Mouse (Mus musculus) forebrain, embryonic 15.5 days (tissue): Measurements from ENCODE around the gene Ccl11. TPM values are rescaled to one million over a fixed set of nuclear protein-coding genes. Genes with fewer than 3 reads are reported as not detected.

Experiments
- ATAC-seq: fragments of 200-750 bp; cut with Nextera tagmentation; replicated peaks from 2 replicates; pipeline ENCODE4 v1.8.0; 2017; ENCODE audit warnings: mild to moderate bottlenecking, moderate TSS enrichment, moderate library complexity
- H3K27ac ChIP-seq: fragments of 300-500 bp; sonication (generic); replicated peaks from 2 replicates; pipeline ENCODE4 v1.5.1; 2015; ENCODE audit warnings: mild to moderate bottlenecking, inconsistent platforms
- H3K27me3 ChIP-seq: fragments of 300-500 bp; sonication (generic); 2 replicates; pipeline ENCODE4 v1.6.1; 2015; ENCODE audit warnings: inconsistent platforms
- H3K36me3 ChIP-seq: fragments of 300-500 bp; sonication (generic); 2 replicates; pipeline ENCODE4 v1.6.1; 2015; ENCODE audit warnings: mild to moderate bottlenecking, inconsistent platforms
- H3K4me1 ChIP-seq: fragments of 300-500 bp; sonication (generic); 2 replicates; pipeline ENCODE4 v1.6.1; 2015; ENCODE audit warnings: inconsistent platforms
- H3K4me2 ChIP-seq: fragments of 300-500 bp; sonication (generic); replicated peaks from 2 replicates; pipeline ENCODE4 v1.6.1; 2015; ENCODE audit warnings: mild to moderate bottlenecking, inconsistent platforms
- H3K4me3 ChIP-seq: fragments of 300-500 bp; sonication (generic); 2 replicates; pipeline ENCODE4 v1.5.1; 2015; ENCODE audit warnings: mild to moderate bottlenecking, inconsistent platforms
- H3K9ac ChIP-seq: fragments of 300-500 bp; sonication (generic); replicated peaks from 2 replicates; pipeline ENCODE4 v1.6.1; 2015; ENCODE audit warnings: mild to moderate bottlenecking, inconsistent platforms
- H3K9me3 ChIP-seq: fragments of 300-500 bp; sonication (generic); 2 replicates; pipeline ENCODE4 v1.6.1; 2016; ENCODE audit warnings: inconsistent platforms
- WGBS: fragments of 180-500 bp; shearing (Covaris S2); methylation state at CpG from one replicate; pipeline ENCODE4 v1.1.7; 2015; ENCODE audit warnings: mixed read lengths; 5-methylcytosine and 5-hydroxymethylcytosine counted together
- polyA plus RNA-seq: library from polyadenylated mRNA; unstranded; fragments of >200 nt; fragmentation: Nextera tagmentation; extraction: Ambion mirVana; gene quantifications from 2 replicates; pipeline ENCODE4 v1.2.1, GENCODE M21; 2015

Ccl11 gene
- polyA plus RNA-seq, 1 experiment from 2014 or later, result not detected

DNA sequence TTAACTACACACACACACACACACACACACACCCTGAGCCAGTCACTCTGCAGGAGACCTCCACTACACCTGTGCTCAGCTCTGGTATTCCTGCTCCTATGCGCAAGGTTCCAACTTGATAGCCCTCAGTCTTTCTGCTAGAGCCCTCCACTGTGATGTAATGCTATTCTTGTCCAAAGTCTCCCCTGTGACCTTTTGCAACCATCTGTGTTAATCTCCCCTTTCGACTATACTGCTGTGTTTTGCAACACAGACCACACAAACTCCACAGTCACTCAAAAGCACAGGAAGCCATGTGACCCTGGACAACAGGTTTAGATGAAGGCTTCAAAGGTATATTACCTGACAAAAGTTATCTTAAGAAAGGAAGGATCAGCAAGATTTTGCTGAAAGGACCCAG is 5.8 kb downstream of the Ccl11 start:
- Histone ChIP-seq H3K27ac (no peak overlapping the region), H3K36me3 (no peaks in the 10 kb centered on the region), H3K9ac (no peak overlapping the region), H3K27me3 (no peaks in the 10 kb centered on the region), H3K4me1 (no peaks in the 10 kb centered on the region), H3K4me2 (no peak overlapping the region), H3K4me3 (no peak overlapping the region), H3K9me3 (no peaks in the 10 kb centered on the region)
- 81% methylated on average over 2 of the region's 2 CpGs for WGBS
- no peak for ATAC-seq

DNA sequence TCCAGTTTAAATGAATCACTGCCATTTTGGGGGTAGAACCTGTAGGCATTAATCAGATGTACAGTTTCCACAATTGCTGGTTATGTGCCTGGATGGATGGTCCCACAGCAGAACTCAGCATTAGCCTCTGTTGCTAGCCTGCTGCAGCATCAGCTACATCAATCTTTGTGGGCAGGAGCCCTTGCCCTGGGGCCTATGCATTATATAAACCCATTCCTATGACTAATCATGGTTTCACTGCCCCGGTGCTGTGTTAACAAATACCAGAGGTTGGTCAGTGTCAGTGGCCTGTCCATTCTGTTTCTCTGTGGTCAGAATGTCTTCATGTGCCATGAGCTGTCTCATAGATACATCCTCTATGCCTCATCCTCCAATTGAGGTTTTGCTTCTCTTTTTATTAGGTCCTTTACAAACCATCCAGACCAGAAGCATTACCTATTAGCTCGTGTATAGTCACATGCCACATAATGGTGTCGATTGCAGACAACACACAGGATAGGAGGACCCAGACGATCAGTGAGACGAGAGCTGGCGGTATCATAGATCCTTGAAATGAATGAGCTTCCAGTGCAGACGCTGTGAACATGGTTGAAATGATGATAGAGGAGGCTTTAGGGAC is 9.4 kb downstream of the Ccl11 start:
- WGBS, result 81% methylated on average over 7 of the region's 7 CpGs
- Histone ChIP-seq H3K9ac (no peak overlapping the region), H3K4me2 (no peak overlapping the region), H3K27me3 (no peaks in the 10 kb centered on the region), H3K4me1 (no peaks in the 10 kb centered on the region), H3K9me3 (no peaks in the 10 kb centered on the region), H3K36me3 (no peaks in the 10 kb centered on the region), H3K4me3 (no peak overlapping the region), H3K27ac (no peak overlapping the region)
- ATAC-seq, result no peak

DNA sequence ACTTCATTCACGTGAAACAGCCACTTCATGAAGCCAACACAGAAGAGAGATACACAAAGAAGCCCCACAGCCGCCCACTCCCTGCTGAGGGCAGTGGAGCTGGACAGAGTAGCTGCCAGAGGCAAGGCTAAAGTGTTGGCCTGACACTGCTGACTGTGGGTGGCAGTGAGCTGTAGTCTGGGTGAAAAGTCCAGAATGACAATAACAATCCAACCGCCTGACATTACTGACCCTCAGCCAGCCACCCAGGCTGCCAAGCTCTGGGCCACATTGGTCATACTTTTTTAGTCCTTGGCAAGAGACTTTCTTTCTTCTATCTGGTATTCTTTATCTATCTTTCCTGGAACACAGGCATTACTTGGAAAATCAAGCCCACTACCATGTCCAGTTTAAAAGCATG is 13.5 kb downstream of the Ccl11 start:
- H3K27ac ChIP-seq, result no peak overlapping the region
- no peak for ATAC-seq
- H3K9ac ChIP-seq, result no peak overlapping the region
- no peak overlapping the region for H3K4me3 ChIP-seq
- H3K36me3 ChIP-seq, result no peaks in the 10 kb centered on the region
- 85% methylated on average over 3 of the region's 3 CpGs for WGBS
- no peak overlapping the region for H3K4me2 ChIP-seq
- no peaks in the 10 kb centered on the region for H3K4me1 ChIP-seq
- H3K9me3 ChIP-seq, result no peaks in the 10 kb centered on the region
- H3K27me3 ChIP-seq, result no peaks in the 10 kb centered on the region

DNA sequence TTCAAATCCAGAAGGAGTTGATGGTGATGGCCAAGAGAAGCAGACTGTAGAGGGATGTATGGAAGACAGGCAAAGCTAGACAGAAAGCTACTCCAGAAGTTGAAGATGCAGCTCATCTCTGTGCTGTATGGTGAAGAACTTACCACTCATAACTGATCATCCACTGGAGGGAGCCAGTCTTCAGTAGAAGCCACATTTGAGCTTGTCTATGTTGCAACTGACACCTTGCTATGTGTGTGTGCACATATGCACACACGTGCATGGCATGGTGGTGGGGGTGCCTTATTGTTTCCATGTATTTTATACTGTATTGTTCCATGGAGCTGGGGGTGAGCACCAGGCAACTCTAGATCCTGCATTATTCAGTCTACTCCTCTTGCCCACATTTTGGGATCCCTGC is 14.8 kb downstream of the Ccl11 start:
- WGBS, result 89% methylated on average over 1 of the region's 1 CpGs
- no peaks in the 10 kb centered on the region for H3K36me3 ChIP-seq
- no peak overlapping the region for H3K4me2 ChIP-seq
- no peaks in the 10 kb centered on the region for H3K4me1 ChIP-seq
- no peaks in the 10 kb centered on the region for H3K27me3 ChIP-seq
- H3K9me3 ChIP-seq, result no peaks in the 10 kb centered on the region
- H3K4me3 ChIP-seq, result no peak overlapping the region
- H3K9ac ChIP-seq, result no peak overlapping the region
- ATAC-seq, result no peak
- no peak overlapping the region for H3K27ac ChIP-seq

DNA sequence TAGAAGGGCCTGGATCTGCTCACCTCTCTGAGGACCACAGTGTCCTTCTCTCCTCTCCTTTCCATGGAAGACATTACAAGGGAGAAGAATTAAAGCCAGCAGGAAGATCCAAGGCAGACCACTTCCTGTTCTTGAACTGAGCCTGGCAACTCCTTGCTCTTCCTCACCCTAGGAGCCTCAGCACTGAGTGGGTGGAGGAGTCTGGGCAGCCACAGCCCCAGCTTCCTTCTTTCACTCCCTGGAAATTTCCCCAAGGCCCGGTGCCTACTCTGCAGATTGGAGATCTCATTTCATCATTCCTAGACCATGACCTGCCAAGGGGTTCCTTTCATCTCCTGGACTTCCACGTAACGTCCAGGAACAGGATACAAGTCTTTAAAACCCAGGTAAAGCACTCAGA is 15.4 kb downstream of the Ccl11 start:
- H3K27me3 ChIP-seq, result no peaks in the 10 kb centered on the region

DNA sequence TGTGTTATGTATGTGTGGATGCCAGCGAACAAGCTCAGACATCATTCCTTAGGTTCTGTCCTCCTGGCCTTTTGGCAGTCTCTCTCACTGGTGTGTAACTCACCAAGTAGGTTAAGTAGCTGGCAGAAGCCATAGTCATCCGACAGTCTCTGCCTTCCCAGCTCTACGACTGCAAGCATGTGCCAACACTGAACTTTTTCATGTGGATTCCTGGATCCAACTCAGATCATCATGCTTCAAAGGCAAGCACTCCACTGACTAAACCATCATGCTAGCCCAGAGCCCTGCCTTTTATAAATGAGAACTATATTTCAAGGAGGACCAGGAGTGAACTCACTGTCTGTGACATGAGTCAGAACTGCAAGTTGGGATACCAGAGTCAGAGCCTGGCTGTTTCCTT is 16.1 kb downstream of the Ccl11 start:
- Histone ChIP-seq H3K27me3 (no peaks in the 10 kb centered on the region), H3K9me3 (no peaks in the 10 kb centered on the region), H3K27ac (no peak overlapping the region), H3K4me1 (no peaks in the 10 kb centered on the region), H3K36me3 (no peaks in the 10 kb centered on the region), H3K4me2 (no peak overlapping the region), H3K4me3 (no peak overlapping the region), H3K9ac (no peak overlapping the region)
- ATAC-seq, result no peak
- 76% methylated on average over 3 of the region's 3 CpGs for WGBS

More for the DNA sequence above, 15.4 kb downstream of the Ccl11 start:
- no peak for ATAC-seq
- Histone ChIP-seq H3K9me3 (no peaks in the 10 kb centered on the region), H3K36me3 (no peaks in the 10 kb centered on the region), H3K9ac (no peak overlapping the region), H3K4me3 (no peak overlapping the region), H3K27ac (no peak overlapping the region), H3K4me2 (no peak overlapping the region), H3K4me1 (no peaks in the 10 kb centered on the region)
- 82% methylated on average over 3 of the region's 3 CpGs for WGBS

DNA sequence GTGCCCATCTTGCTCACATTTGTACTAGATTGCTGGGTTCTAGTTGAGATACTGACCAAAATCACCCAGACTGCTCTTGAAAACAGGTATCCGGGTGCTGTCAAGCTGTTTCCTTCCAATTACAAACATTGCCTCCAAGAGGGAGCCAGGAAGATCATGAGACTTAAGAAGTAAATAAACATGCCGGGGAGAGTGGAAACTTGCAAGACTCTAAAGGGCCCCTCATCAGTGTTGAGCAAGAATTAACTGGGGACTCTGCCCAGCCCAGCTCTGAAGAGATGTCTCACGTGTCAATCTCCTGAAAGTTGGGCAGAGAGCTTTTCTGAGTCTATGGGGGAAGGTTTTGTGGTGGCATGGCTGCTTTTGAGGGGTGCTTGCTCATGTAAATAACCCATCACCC is 19.4 kb downstream of the Ccl11 start:
- Histone ChIP-seq H3K27me3 (no peaks in the 10 kb centered on the region), H3K4me3 (no peak overlapping the region), H3K9me3 (no peaks in the 10 kb centered on the region), H3K9ac (no peak overlapping the region), H3K36me3 (no peaks in the 10 kb centered on the region), H3K4me1 (no peaks in the 10 kb centered on the region), H3K27ac (no peak overlapping the region), H3K4me2 (no peak overlapping the region)
- WGBS, result 87% methylated on average over 3 of the region's 3 CpGs
- ATAC-seq, result no peak

DNA sequence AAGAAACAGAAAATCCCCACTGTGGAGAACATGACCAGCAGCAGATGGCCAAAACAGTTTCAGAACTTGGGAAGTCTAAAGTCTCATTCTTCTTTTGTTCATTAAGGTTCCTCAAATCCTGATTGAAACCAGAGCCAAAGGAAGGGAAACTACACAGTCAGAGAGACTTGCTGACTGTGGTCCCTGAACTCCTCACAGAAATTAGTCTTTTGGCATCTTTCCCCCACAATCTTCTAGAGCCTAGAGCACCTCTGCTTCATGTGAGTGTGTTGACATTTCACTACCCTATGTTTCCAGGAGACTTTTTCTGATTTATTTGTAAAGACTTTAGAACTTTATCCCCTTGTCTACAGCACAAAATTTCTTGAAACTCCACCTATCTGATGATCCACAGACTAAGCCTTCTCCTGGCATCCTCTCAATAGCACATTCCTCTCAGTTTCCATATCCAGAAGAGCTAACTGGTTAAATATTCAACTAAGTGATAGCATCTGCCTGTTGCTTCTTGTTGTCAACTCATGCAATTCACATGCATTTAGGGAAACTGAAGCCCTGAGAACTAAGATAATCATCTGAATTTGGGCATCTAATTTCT is 20.6 kb downstream of the Ccl11 start:
- no peak for ATAC-seq
- H3K9ac ChIP-seq, result no peak overlapping the region
- H3K4me3 ChIP-seq, result no peak overlapping the region
- H3K27ac ChIP-seq, result no peak overlapping the region
- H3K27me3 ChIP-seq, result no peaks in the 10 kb centered on the region
- no peaks in the 10 kb centered on the region for H3K9me3 ChIP-seq
- H3K36me3 ChIP-seq, result no peaks in the 10 kb centered on the region
- H3K4me2 ChIP-seq, result no peak overlapping the region
- H3K4me1 ChIP-seq, result no peaks in the 10 kb centered on the region

DNA sequence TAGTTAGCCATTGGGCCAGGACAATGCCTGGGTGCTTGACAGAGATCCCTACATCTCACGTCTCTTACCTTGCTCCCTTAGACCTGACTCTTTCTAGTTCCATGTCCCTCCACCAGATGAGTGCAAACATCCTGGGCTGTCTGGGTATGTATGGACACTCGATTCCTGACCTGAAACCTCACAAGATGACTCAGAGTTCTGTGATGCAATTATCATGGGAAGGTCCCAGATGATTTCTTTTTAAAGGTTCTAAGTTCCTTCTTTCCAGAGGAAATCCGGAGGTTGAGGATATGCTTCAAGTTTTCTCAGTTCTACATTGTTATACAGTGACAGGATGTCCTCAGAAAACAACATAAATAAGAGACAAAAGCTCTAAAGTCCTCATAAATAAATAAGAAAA is 23.2 kb downstream of the Ccl11 start:
- no peak overlapping the region for H3K9ac ChIP-seq
- no peak overlapping the region for H3K4me2 ChIP-seq
- H3K27me3 ChIP-seq, result no peaks in the 10 kb centered on the region
- H3K36me3 ChIP-seq, result no peaks in the 10 kb centered on the region
- H3K4me3 ChIP-seq, result no peak overlapping the region
- no peak for ATAC-seq
- H3K9me3 ChIP-seq, result no peaks in the 10 kb centered on the region
- no peak overlapping the region for H3K27ac ChIP-seq
- H3K4me1 ChIP-seq, result no peaks in the 10 kb centered on the region
- WGBS, result 82% methylated on average over 3 of the region's 3 CpGs

DNA sequence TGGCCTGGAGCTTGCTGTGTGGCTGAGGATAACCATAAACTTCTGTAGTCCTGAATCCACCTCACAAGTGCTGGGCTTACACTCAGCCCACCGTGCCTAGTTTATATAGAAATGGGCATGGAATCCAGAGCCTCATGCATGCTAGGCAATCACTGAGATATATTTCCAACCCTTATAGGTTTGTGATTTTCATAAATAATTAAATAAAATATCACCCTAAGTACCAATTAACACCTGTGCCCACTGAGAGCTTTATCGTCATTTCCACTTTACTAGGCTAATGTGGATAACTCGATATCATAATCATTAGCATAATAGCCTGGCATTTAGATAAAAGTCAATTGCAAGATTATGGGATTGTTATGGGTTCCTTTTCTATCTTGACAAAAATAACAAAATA is 26.7 kb downstream of the Ccl11 start:
- H3K27ac ChIP-seq, result no peak overlapping the region
- H3K9ac ChIP-seq, result no peak overlapping the region
- no peaks in the 10 kb centered on the region for H3K9me3 ChIP-seq
- H3K4me3 ChIP-seq, result no peak overlapping the region
- no peak overlapping the region for H3K4me2 ChIP-seq
- H3K36me3 ChIP-seq, result no peaks in the 10 kb centered on the region
- WGBS, result 83% methylated on average over 3 of the region's 3 CpGs
- H3K4me1 ChIP-seq, result no peaks in the 10 kb centered on the region
- no peak for ATAC-seq
- no peaks in the 10 kb centered on the region for H3K27me3 ChIP-seq

DNA sequence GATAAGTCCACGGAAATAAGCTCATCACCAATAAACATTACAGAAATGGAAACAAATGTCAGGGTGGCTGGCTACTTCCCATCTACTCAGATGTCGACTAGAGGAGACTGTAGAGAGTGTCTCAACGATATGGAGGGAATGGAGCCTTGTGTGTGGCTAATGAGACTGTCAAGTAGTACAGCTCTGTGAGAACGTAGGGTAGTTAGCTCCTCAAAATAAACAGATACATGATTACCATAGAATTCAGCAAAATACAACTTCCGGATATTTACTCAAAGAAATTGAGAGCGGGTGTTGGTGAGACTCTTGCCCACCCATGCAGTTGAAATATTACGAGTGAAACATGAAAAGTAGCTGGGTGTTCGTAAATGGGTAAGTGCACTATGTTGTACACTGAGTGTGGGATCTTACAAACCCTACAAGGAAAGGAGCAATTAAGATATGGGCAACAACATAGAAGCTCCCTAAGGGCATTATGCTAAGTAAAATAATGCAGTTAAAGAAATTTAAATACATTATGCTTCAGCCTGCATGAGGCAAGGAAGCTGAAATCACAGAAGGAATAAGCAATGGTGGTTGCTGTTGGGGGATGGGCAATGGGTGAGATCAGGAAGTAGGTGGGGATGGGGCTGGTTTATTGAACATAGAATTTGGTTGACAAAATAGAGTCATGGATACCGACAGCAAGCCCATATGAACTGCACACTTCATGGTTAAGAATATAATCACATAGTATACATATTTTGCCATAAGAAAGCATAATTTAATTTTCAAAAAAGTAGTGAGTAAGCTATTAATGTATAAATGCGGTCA is 42.1 kb downstream of the Ccl11 start:
- Histone ChIP-seq H3K4me1 (no peaks in the 10 kb centered on the region), H3K27me3 (no peaks in the 10 kb centered on the region), H3K27ac (no peak overlapping the region), H3K36me3 (no peaks in the 10 kb centered on the region), H3K4me3 (no peak overlapping the region), H3K4me2 (no peak overlapping the region), H3K9me3 (no peaks in the 10 kb centered on the region), H3K9ac (no peak overlapping the region)
- no peak for ATAC-seq
- 87% methylated on average over 10 of the region's 10 CpGs for WGBS

DNA sequence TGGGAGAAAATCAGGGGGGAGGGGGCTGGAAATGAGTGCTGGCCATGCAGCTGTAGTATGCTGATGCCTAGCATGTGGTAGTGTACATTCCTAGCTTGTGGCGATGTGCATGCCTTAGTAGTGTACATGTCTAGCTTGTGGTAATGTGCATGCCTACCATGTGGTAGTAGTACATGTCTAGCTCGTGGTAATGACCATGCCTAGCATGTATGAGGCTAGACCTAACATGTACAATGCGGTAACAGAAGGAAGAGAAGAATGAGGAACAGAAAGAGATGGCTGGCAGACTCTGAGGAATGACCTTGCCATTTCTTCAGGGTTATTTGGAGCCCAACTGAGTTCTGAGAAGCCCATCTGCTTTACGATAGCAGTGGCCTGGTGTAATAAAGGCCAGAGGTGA is 43.5 kb downstream of the Ccl11 start:
- no peak overlapping the region for H3K9ac ChIP-seq

More for the DNA sequence above, 43.5 kb downstream of the Ccl11 start:
- 85% methylated on average over 4 of the region's 4 CpGs for WGBS
- H3K4me1 ChIP-seq, result no peaks in the 10 kb centered on the region
- no peak overlapping the region for H3K4me2 ChIP-seq
- no peak for ATAC-seq
- no peaks in the 10 kb centered on the region for H3K9me3 ChIP-seq
- H3K36me3 ChIP-seq, result no peaks in the 10 kb centered on the region
- no peak overlapping the region for H3K4me3 ChIP-seq
- H3K27me3 ChIP-seq, result no peaks in the 10 kb centered on the region
- H3K27ac ChIP-seq, result no peak overlapping the region
